Comparison of ENCODE assay signal across 9 mouse cellular contexts in the genomic region with DNA sequence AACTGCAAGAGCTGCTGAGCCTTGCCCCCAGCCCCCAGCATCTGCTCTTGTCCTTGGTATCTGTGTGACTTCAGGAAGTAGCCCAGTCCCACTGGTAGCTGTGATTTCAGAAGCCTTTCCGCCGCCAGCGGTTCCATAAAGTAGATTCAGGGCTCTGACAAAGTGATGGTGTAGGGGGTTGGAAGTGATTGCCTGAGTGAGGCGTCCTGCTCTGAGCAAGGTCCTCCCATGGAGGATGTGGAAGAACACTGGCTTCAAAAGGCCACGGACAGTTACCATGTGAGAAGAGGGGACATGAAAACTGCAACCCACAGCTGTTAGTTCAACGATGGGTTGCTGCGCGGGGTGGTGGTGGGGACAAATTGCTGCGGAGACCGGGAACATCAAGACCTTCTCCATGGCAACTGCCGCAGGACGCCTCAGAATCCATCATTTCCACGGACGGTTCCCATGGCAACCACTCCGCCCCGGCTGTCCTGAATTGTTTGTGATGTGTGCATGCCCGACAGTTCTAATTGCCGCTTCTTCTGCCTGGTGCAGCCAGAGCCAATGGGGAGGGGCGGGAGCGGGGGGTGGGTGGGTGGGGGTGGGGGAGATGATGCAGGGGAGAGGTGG. TPM values are rescaled to one million over a fixed set of nuclear protein-coding genes. Genes with fewer than 3 reads are reported as not detected.
DNase-seq lines count a peak whose midpoint lies in the region; ATAC-seq and TF ChIP-seq lines count a peak whose summit lies in the region.
"Had no signal": no experiment of that assay in that cellular context is flagged by ENCODE, and none has a peak within 500 bp of the region (broad histone marks: within the 10 kb centered on the region; RNA-seq: fewer than 3 reads in every experiment).

No protein-coding gene starts in this region.

- no peaks in the 10 kb centered on the region for H3K27me3 ChIP-seq in forebrain, embryonic 12.5 days
- no peaks in the 10 kb centered on the region for H3K27me3 ChIP-seq in midbrain, postnatal 0 days (ENCODE audit: insufficient read depth, low read length)

- H3K27ac ChIP-seq in forebrain, embryonic 12.5 days = peak overlapping the region; percentile 98
- H3K27ac ChIP-seq in midbrain, postnatal 0 days (ENCODE audit: low read depth, low read length) = peak overlapping the region; percentile 95

- H3K4me3 ChIP-seq in forebrain, embryonic 12.5 days (replicated peaks) = peak overlapping the region; percentile 21
- peak overlapping the region; percentile 14 for H3K4me3 ChIP-seq in midbrain, postnatal 0 days (ENCODE audit: low read depth, low read length)

- peaks cover 45% of the 10 kb centered on the region for H3K4me1 ChIP-seq in forebrain, embryonic 12.5 days
- H3K4me1 ChIP-seq in midbrain, postnatal 0 days (ENCODE audit: insufficient read depth, low read length) = peaks cover 27% of the 10 kb centered on the region

- 3% methylated on average over 18 of the region's 20 CpGs for WGBS in forebrain, embryonic 12.5 days
- 3% methylated on average over 18 of the region's 20 CpGs for WGBS in midbrain, postnatal 0 days

- peak; percentile 37 for DNase-seq in ovary, postnatal 36 days (ENCODE audit: low spot score)
- no peak for DNase-seq in ovary, postnatal 14 days (ENCODE audit: low spot score)
- DNase-seq in layer of hippocampus, postnatal 10 days (ENCODE audit: low spot score in 2 of 2) = peak; percentile 87 to 88
- peak; percentile 97 for DNase-seq in midbrain, postnatal 0 days (ENCODE audit: low spot score)
- no peak for DNase-seq in thymus, postnatal 10 days (ENCODE audit: low spot score in 2 of 2)
- DNase-seq in thymus, postnatal 0 days (ENCODE audit: low spot score) = no peak
- no peak for DNase-seq in c-Kit-positive CD71-positive TER-119-positive erythroid progenitor cells, embryonic 14.5 days (ENCODE audit: low spot score)

- ATAC-seq in forebrain, embryonic 12.5 days (ENCODE audit: low FRiP score) = peak; percentile 87
- ATAC-seq in midbrain, postnatal 0 days (ENCODE audit: low FRiP score) = peak; percentile 72

- H3K9ac ChIP-seq in forebrain, embryonic 12.5 days = peak overlapping the region; percentile 48; the same call in 1 of the 2 replicates
- peak overlapping the region; percentile 33; the same call in 1 of the 2 replicates for H3K9ac ChIP-seq in midbrain, postnatal 0 days (replicated peaks; ENCODE audit: low read length, poor library complexity, severe bottlenecking)

- peak overlapping the region; percentile 48 for H3K4me2 ChIP-seq in forebrain, embryonic 12.5 days
- peak overlapping the region; percentile 55 for H3K4me2 ChIP-seq in midbrain, postnatal 0 days (ENCODE audit: low read depth, low read length, poor library complexity, severe bottlenecking)

- no peaks in the 10 kb centered on the region for H3K36me3 ChIP-seq in forebrain, embryonic 12.5 days (replicated peaks)
- peaks cover 12% of the 10 kb centered on the region for H3K36me3 ChIP-seq in midbrain, postnatal 0 days (ENCODE audit: insufficient read depth, low read length)

- TF ChIP-seq CTCF in midbrain, postnatal 0 days (IDR thresholded peaks at IDR 0.05) = no peak

- peaks cover 14% of the 10 kb centered on the region; the same call in 1 of the 2 replicates for H3K9me3 ChIP-seq in forebrain, embryonic 12.5 days
- no peaks in the 10 kb centered on the region for H3K9me3 ChIP-seq in midbrain, postnatal 0 days (ENCODE audit: low read length)

RNA-seq across cellular contexts. Expression of a gene that starts 51.1 kb away (rescaled TPM):
- polyA plus RNA-seq in forebrain, embryonic 12.5 days (2016; fragmentation: Nextera tagmentation; extraction: Ambion mirVana) = 0.54 TPM in 1 of 2 replicates, not detected in the other
- not detected for total RNA-seq in layer of hippocampus, postnatal 10 days (2021)
- not detected in 2 replicates for total RNA-seq in midbrain, postnatal 0 days (2014; rRNA removed)
- polyA plus RNA-seq in midbrain, postnatal 0 days (2015; fragmentation: Nextera tagmentation; extraction: Ambion mirVana) = not detected in 2 replicates
- not detected in 2 replicates for polyA plus RNA-seq in thymus, postnatal 0 days (2015; fragmentation: Nextera tagmentation; extraction: Ambion mirVana)
- total RNA-seq: liver, adult 2 months had no signal
- polyA plus RNA-seq: liver, adult 2 months had no signal

Comparison
In these comparisons a context has a peak if more than half of its experiments do, and no peak if none do; other contexts are left out.
1. DNase-seq: peak in ovary, postnatal 36 days (single experiment), layer of hippocampus, postnatal 10 days (2 of 2) and midbrain, postnatal 0 days (single experiment); none in ovary, postnatal 14 days (single experiment), thymus, postnatal 10 days (0 of 2), thymus, postnatal 0 days (single experiment) and c-Kit-positive CD71-positive TER-119-positive erythroid progenitor cells, embryonic 14.5 days (single experiment).